Mouse (Mus musculus): ENCODE measurements around the gene Dctpp1.
"Not testable (repeated sequence)": the region's sequence is repeated elsewhere in the genome, so short reads cannot be mapped to it uniquely, and the experiment has no call there.

GRCm38 (mm10) chr7:127250511-127250910, 10.0 kb downstream of the Dctpp1 start:
- TF ChIP-seq CTCF, EP300 (IDR thresholded peaks at IDR 0.05; ENCODE audit: low read depth): not testable (repeated sequence)
